Mouse (Mus musculus) brain, adult 2 months (tissue): ENCODE data around the gene Adcy5.

Source experiments
- DNase-seq: peaks from one replicate; pipeline ENCODE4 v3.0.0; 2011; ENCODE audit warnings: low read depth, low spot score

The Adcy5 gene

DNA sequence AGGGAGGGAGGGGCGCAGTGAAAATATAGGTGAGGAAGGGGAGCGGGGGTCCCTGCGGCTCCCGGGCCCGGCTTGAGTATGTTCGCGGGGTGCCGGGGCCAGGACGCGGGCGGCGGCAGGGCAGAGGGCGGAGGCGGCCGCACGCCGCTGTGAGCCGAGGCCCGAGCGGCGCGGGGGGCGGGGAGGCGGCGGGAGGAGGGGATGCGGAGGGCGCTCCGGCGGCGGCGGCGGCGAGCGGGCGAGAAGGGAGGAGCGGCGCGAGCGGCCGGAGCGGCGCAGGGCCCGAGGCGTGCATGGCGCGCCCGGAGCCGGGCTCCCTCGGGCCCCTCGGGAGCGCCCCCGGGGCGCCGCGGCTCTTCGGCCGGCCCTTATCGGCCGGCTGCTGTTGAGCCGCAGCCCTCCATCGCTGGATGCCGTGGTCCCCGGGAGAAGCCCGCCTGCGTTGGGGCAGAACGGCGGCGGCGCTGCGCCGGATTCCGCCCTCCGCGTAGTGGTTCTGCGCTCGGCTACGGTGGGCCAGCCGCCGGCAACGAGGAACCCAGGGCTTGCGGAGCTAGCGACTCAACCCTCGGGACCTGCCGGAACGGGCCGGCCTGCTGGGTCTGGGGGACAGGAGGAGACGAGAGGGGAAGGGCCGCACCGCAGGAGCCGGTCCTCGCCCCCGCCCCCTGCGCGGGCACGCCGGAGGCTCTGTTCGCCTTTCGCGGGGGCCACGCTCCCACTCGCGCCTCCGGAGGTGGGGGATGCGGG lies at the start of gene Adcy5:
Gene Adcy5 (plus strand): TSS at position 237 of the 750 bp plus-strand sequence.
- peak; percentile 52 for DNase-seq

GRCm38 (mm10) chr16:35107985-35108384 lies 46.7 kb upstream of the Adcy5 start:
- no peak for DNase-seq

GRCm38 (mm10) chr16:35109156-35109555 lies 45.5 kb upstream of the Adcy5 start:
- no peak for DNase-seq

DNA sequence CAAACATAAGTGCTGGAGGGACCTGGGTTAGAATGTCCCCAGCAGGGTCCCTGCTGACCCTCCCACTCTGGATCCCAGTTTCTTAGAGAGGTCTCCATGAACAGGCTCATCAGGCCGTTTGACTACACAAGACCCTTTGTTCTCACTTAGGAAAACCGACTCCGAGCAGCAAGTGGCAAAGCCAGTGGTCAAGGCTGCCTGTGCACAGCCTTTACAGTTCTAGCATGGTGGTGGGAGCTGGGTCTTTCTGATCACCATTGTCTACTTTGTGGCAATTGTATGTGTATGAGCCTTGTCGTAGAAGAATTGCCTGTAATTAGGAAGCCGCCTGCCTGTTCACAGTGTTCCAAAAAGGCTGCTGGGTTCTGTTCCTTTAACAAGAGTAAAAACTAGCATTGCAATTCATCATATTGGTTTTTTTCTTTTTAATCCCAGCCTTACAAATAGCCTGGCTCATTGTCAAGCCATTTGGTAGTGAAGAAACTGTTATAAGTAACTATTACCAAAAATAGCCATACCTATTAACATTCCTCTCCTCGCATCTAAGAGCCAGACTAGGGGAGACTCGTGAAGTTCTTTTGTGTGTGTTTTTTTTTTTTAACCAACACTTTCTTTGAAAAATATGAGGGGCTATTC lies 44.9 kb upstream of the Adcy5 start:
- DNase-seq: no peak

DNA sequence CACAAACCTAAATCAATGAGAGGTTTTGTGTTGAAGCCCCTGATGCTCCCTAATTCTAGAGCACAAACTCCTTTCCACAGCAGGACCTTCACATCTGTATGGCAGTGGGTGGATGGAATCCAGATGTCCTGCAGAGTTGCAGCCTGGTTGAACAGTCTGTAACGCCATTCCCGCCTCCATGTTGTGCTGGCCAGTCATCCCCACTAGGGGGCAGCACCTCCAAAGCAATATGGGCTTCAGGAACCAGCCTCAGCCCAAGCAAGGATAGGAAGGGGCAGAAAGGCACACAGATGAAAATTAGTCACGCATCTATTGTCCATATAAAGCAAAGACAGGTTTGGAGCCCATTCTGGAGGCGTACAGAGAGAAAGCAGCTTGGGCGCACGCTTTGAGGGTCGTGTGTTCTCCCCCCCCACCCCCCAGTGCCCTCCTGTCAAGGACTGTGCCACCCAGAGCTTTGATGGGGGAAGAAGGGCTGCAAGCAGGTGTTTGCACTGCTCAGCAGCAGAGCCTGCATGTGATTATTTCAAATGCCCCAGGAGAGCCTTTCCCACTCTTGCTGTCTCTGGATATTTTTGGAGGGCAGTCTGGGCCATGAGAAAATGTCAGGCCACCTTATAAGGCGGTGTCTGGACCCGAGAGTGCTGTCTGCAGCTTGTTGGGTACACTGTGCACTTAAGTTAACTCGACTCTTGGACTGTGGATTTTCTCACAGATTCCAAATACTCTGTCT lies 44.1 kb upstream of the Adcy5 start:
- DNase-seq: peak; percentile 88

- DNase-seq: peak; percentile 69
Observed at GRCm38 (mm10) chr16:35111143-35111620, 43.5 kb upstream of the Adcy5 start.

- DNase-seq: no peak
Observed at GRCm38 (mm10) chr16:35113496-35113895, 41.2 kb upstream of the Adcy5 start.

GRCm38 (mm10) chr16:35116328-35116956 lies 38.2 kb upstream of the Adcy5 start:
- DNase-seq: no peak

GRCm38 (mm10) chr16:35117436-35117835 lies 37.2 kb upstream of the Adcy5 start:
- peak; percentile 67 for DNase-seq

DNA sequence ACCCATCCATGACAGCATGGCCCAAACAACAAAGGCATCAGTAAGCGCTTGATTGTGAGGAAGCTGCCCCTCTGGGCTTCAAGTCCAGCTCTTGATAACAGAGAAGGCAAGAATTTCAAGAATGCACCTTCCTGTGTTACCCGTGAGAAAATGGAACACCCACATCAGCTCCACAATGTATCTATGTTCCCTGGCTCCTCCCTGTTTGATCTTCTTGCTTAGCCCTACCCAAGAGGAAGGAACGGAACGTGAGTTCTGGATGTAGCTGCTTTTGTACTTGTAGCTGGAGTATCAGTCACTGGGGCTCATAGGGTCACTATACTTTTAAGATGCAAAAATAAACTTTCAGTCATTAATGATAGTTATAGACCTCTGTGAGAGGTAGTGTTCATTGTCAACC lies 34.1 kb upstream of the Adcy5 start:
- DNase-seq: no peak

GRCm38 (mm10) chr16:35127270-35127669 lies 27.4 kb upstream of the Adcy5 start:
- no peak for DNase-seq

DNA sequence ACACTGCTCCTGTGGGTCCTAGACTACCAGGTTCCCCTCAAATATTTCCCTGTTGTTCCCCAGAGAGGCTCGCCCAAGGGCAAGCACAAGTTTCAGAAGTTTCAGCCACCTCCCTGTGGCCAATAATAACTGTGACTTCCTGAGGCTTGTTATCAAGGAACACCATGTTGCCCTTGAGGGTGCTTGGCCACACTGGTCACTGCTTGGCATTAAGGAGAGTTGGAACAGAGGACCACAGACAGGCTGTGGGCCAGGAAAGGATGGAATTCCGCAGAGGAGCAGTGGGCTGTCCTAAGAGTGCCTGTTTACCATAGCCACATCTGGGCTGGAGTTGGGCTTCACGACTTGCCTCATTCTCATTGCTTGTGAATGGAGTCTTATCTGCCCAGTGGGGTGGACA lies 24.5 kb upstream of the Adcy5 start:
- no peak for DNase-seq

GRCm38 (mm10) chr16:35139416-35139815 lies 15.3 kb upstream of the Adcy5 start:
- DNase-seq: no peak

- DNase-seq: no peak
Observed at GRCm38 (mm10) chr16:35139873-35140619, 14.6 kb upstream of the Adcy5 start.

- no peak for DNase-seq
Observed at GRCm38 (mm10) chr16:35140620-35140975, 14.1 kb upstream of the Adcy5 start.

DNA sequence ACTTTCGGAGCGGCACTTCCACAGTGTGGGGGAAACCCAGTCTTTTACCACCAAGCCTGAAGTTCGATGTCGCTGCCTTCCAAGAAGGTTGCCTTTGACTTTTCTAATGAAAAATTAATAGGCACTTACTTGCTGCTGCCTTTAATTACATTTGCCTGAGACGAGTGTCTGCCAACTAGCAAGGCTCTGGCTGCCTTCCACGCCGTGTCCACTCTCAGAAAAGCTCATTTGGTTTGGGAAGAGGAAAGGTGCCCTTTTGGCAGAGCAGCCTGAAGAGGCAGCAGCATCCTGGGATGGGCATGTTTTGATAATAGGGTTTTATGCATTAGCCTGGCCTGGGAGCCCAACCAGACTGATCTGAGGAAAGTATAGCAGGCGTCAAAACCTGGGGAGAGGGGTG lies 12.8 kb upstream of the Adcy5 start:
- peak; percentile 54 for DNase-seq

DNA sequence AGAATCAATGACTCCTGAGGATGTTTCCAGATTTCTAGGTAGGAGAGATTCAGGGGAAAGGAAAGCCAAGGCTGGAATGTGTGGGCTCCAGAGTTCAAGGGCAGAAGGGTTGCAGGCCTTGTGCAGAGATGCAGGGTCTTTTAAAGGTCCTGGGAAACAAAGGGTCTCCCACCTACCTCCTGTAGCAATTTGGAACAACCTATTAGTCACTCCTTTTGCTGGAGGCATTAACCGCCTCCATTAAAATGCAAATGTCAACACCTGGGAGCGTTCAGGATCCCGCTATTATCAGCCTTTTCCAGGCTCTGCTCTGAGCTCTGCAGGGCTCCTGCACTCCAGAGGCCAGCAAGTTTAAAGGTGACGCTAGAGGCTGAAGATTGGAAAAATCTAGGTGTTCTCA lies 8.5 kb upstream of the Adcy5 start:
- no peak for DNase-seq

DNA sequence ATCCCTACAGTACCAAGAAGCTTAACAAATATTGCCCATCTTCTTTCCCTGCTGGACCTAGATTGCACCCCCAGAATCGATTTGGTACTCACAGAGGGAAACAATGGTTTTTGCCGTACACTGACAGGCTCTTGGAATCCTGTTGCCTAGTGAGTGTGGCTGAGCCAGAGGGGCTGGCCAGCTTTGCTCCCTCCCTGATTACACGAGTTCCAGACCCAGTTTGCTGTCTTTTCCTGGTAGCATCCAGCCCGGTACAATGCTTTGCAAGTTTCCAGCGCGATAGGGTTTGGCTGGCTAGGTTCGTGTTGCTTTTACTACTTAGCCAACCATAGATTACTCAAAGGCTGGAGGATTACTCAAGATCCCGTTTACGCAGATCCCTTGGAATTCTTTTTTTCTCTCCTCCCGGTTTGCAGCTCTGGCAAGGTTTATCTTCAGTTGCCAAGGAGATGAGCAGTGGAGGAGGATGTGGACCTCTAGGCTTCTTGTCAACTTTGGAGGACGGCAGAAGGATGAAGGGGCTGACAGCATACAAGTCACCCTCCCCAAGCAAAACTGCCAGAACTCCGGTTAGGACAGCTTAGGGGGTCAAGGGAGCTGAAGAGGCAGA lies 1.4 kb upstream of the Adcy5 start:
- DNase-seq: peak; percentile 63

DNA sequence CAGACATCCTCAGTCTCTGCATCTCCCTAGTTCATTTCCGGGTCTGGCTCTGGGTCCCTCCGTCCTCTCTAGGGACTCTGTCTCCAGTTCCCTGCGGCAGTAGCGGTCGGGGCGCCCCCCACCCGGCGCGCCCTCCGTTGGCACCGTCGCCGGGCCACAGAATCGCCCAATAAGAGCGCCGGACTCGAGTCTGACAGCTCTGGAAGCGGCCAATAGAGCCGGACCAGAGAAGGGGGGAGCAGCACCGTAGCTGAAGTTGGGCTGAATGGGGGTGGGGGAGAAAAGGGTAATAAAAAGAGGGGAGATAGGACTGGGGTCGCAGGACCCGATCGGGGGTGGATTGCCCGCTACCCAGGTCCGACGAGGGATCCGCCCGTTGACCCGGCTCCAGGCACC lies 434 bp upstream of the Adcy5 start:
- DNase-seq: peak; percentile 88

GRCm38 (mm10) chr16:35155391-35156305 lies 971 bp downstream of the Adcy5 start:
- peak; percentile 83 for DNase-seq
